Mouse (Mus musculus) forebrain, embryonic 13.5 days (tissue): Measurements from ENCODE around the gene Klhl26. TPM values are rescaled to one million over a fixed set of nuclear protein-coding genes. Genes with fewer than 3 reads are reported as not detected.

Experiments used
- ATAC-seq: fragments of 200-750 bp; cut with Nextera tagmentation; 2 replicates; pipeline ENCODE4 v1.8.0; 2017
- H3K27ac ChIP-seq: fragments of 300-500 bp; sonication (generic); 2 replicates; pipeline ENCODE4 v1.5.1; 2015; ENCODE audit warnings: inconsistent platforms, mild to moderate bottlenecking, moderate library complexity
- H3K27me3 ChIP-seq: fragments of 300-500 bp; sonication (generic); 2 replicates; pipeline ENCODE4 v1.6.1; 2015; ENCODE audit warnings: mild to moderate bottlenecking, inconsistent platforms
- H3K36me3 ChIP-seq: fragments of 300-500 bp; sonication (generic); 2 replicates; pipeline ENCODE4 v1.6.1; 2015; ENCODE audit warnings: mild to moderate bottlenecking, inconsistent platforms; ENCODE audit not compliant: poor library complexity, severe bottlenecking
- H3K4me1 ChIP-seq: fragments of 300-500 bp; sonication (generic); 2 replicates; pipeline ENCODE4 v1.6.1; 2015; ENCODE audit warnings: inconsistent platforms
- H3K4me2 ChIP-seq: fragments of 300-500 bp; sonication (generic); 2 replicates; pipeline ENCODE4 v1.6.1; 2015; ENCODE audit warnings: inconsistent platforms, mild to moderate bottlenecking, moderate library complexity
- H3K4me3 ChIP-seq: fragments of 300-500 bp; sonication (generic); 2 replicates; pipeline ENCODE4 v1.5.1; 2015; ENCODE audit warnings: mild to moderate bottlenecking, inconsistent platforms
- H3K9ac ChIP-seq: fragments of 300-500 bp; sonication (generic); 2 replicates; pipeline ENCODE4 v1.6.1; 2015; ENCODE audit warnings: mild to moderate bottlenecking, inconsistent platforms
- H3K9me3 ChIP-seq: fragments of 300-500 bp; sonication (generic); replicated peaks from 2 replicates; pipeline ENCODE4 v1.6.1; 2016; ENCODE audit warnings: inconsistent platforms
- WGBS: fragments of 180-500 bp; shearing (Covaris S2); methylation state at CpG from one replicate; pipeline ENCODE4 v1.1.7; 2015; 5-methylcytosine and 5-hydroxymethylcytosine counted together
- polyA plus RNA-seq: library from polyadenylated mRNA; unstranded; fragments of >200 nt; fragmentation: Nextera tagmentation; extraction: Ambion mirVana; gene quantifications from 2 replicates; pipeline ENCODE4 v1.2.1, GENCODE M21; 2015

The Klhl26 gene
- polyA plus RNA-seq, 1 experiment from 2014 or later = 15.3 TPM

DNA sequence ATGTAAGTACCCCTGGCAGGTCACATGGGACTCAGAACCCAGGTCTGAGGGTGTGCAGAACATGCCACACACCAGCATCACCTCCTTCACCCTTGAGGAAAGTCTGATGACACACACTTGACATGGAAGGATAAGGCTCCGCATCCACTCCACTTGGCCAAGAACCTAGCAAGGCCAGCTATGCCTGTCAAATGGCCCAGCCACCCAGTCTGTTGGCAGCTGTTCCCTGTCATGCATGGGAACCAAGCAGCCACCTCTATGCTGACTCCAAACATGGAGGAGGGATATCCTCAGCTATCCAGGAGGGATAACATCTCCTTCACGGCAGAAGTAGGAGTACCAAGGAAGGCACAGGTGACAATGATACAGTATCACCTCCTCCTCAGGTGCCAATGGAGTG, 38.3 kb downstream of the Klhl26 start:
- Histone ChIP-seq H3K4me3 (peak overlapping the region; percentile 63), H3K27ac (no peak overlapping the region), H3K4me1 (peaks cover 17% of the 10 kb centered on the region), H3K9ac (peak overlapping the region; percentile 70), H3K9me3 (no peaks in the 10 kb centered on the region), H3K4me2 (peak overlapping the region; percentile 83), H3K36me3 (no peaks in the 10 kb centered on the region), H3K27me3 (no peaks in the 10 kb centered on the region)
- ATAC-seq = no peak
- 90% methylated on average over 2 of the region's 2 CpGs for WGBS

DNA sequence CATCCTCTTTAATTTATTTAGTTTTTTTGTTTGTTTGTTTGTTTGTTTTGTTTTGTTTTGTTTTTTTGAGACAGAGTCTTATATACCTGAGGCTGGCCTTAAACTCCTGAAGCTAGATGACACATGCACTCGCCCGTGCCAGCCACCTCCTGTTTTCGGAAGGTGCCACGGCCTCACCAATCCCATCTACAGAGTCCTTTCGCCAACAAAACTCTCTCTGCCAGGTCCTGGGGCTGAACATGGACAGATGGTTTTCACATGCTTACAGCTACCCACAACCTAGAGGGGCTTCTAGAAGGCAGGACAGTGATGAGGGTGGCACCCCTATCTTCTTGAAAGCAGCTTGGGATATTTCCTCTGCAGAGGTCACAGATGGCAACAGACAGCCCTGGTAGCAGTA, 41.6 kb downstream of the Klhl26 start:
- no peak for ATAC-seq
- H3K27me3 ChIP-seq = no peaks in the 10 kb centered on the region
- H3K27ac ChIP-seq = no peak overlapping the region
- no peaks in the 10 kb centered on the region for H3K36me3 ChIP-seq
- H3K9me3 ChIP-seq = no peaks in the 10 kb centered on the region
- peaks cover 17% of the 10 kb centered on the region for H3K4me1 ChIP-seq
- H3K4me2 ChIP-seq = no peak overlapping the region
- H3K4me3 ChIP-seq = no peak overlapping the region
- WGBS = 95% methylated on average over 5 of the region's 5 CpGs
- H3K9ac ChIP-seq = no peak overlapping the region

DNA sequence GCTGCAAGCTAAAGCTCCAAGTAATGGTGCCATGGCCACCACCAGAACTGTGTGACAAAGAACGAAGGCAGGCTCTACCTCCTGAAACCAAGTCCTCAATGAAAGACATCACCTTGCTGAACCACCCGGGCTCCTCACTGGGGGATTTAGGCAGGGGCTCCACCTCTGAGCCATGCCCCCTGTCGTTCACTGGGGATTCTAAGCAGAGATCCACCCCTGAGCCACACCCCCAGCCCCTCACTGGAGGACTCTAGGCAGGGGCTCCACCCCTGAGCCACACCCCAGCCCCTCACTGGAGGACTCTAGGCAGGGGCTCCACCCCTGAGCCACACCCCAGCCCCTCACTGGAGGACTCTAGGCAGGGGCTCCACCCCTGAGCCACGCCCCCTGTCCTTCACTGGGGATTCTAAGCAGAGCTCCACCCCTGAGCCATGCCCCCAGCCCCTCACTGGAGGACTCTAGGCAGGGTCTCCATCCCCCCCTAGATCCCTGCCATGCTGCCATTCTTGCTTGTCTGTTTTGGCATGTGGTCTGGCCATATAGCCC, 43.7 kb downstream of the Klhl26 start:
- no peak overlapping the region for H3K4me3 ChIP-seq
- H3K4me1 ChIP-seq = peaks cover 8% of the 10 kb centered on the region; the same call in 1 of the 2 replicates
- ATAC-seq = no peak
- no peak overlapping the region for H3K27ac ChIP-seq
- no peak overlapping the region for H3K4me2 ChIP-seq
- no peaks in the 10 kb centered on the region for H3K9me3 ChIP-seq
- H3K9ac ChIP-seq = no peak overlapping the region
- no peaks in the 10 kb centered on the region for H3K36me3 ChIP-seq
- H3K27me3 ChIP-seq = no peaks in the 10 kb centered on the region
- 49% methylated on average over 4 of the region's 4 CpGs for WGBS

DNA sequence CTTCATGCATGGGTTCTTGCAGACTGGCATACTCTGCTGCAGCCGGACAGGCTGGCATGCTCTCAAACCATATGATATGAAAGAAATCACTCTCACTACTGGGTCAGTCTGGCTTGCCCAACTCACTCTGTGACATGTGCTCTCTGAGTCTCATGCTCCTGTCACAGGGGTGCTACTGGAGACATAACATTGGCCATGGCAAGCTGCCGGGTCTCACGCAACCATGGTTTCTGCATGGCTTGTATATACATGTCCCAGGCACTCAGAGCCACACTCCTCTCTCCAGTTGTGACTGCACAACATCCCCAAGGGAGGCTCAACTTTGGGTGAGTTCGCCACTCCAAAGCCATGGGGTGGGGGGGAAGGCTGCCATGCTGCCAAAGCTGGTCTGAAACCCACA, 45.6 kb downstream of the Klhl26 start:
- Histone ChIP-seq H3K4me3 (no peak overlapping the region), H3K4me1 (0 out of 2 replicates have a peak, but pooled peaks cover 5% of the 10 kb centered on the region)
- 94% methylated on average over 4 of the region's 4 CpGs for WGBS

DNA sequence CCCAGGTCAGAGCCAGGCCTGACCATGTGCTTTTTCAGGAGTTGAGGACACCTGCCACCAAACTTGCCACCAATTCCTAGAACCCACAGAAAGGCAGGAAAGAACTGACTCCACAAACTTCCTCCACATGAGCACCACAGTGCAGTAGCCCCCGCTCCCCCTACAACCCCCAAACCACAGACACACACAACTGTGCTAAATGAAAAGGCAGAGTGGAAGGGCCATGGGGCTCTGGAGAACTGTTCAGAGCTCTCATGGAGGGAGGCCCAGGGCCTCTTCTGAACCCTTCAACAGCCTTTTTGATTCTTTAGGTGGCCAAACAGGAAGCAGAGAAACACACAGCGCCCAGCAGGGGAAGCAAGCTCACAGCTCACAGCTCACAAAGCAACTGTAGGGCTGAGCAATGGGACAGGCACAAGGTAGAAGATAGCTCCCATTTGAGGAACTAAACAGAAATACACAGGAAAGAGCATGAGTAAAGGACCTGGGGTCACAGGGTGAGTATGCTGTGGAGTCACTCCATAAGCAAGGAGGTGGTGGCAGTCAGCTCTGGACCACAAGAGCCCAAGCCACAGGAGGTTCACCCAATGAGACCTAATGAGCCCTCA, 50.4 kb downstream of the Klhl26 start:
- no peak overlapping the region for H3K27ac ChIP-seq
- H3K36me3 ChIP-seq = no peaks in the 10 kb centered on the region
- no peak overlapping the region for H3K4me2 ChIP-seq
- 100% methylated on average over 2 of the region's 2 CpGs for WGBS
- H3K27me3 ChIP-seq = no peaks in the 10 kb centered on the region
- 0 out of 2 replicates have a peak, but pooled peaks cover 5% of the 10 kb centered on the region for H3K4me1 ChIP-seq
- no peaks in the 10 kb centered on the region for H3K9me3 ChIP-seq
- ATAC-seq = no peak
- no peak overlapping the region for H3K4me3 ChIP-seq
- no peak overlapping the region for H3K9ac ChIP-seq

More for the DNA sequence above, 45.6 kb downstream of the Klhl26 start:
- H3K9ac ChIP-seq = no peak overlapping the region
- no peaks in the 10 kb centered on the region for H3K27me3 ChIP-seq
- no peaks in the 10 kb centered on the region for H3K9me3 ChIP-seq
- no peak for ATAC-seq
- no peak overlapping the region for H3K4me2 ChIP-seq
- no peak overlapping the region for H3K27ac ChIP-seq
- no peaks in the 10 kb centered on the region for H3K36me3 ChIP-seq

DNA sequence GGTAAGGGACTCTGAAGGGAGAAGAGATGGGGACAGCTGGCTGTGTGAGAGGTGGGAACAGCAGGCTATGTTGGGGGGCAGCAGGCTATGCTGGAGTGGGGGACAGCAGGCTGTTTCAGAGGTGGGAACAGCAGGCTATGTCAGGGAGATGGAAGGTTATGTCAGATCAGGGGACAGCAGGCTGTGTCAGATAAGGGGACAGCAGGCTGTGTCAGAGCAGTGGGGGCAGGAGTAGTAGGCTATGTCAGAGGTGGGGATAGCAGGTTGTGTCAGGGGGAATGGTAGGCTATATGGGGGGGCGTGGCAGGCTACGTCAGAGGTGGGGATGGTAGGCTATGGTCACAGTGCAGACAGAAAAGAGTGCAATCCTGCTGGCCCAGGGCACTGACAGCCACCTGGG, 54.0 kb downstream of the Klhl26 start:
- ATAC-seq = no peak
- WGBS = 83% methylated on average over 2 of the region's 2 CpGs
- no peaks in the 10 kb centered on the region for H3K9me3 ChIP-seq
- H3K4me3 ChIP-seq = no peak overlapping the region
- H3K4me1 ChIP-seq = peaks cover 14% of the 10 kb centered on the region
- H3K27ac ChIP-seq = no peak overlapping the region
- H3K4me2 ChIP-seq = no peak overlapping the region
- H3K27me3 ChIP-seq = no peaks in the 10 kb centered on the region
- 0 out of 2 replicates have a peak overlapping the region, but pooled peaks have one; percentile 30 for H3K9ac ChIP-seq
- no peaks in the 10 kb centered on the region for H3K36me3 ChIP-seq

DNA sequence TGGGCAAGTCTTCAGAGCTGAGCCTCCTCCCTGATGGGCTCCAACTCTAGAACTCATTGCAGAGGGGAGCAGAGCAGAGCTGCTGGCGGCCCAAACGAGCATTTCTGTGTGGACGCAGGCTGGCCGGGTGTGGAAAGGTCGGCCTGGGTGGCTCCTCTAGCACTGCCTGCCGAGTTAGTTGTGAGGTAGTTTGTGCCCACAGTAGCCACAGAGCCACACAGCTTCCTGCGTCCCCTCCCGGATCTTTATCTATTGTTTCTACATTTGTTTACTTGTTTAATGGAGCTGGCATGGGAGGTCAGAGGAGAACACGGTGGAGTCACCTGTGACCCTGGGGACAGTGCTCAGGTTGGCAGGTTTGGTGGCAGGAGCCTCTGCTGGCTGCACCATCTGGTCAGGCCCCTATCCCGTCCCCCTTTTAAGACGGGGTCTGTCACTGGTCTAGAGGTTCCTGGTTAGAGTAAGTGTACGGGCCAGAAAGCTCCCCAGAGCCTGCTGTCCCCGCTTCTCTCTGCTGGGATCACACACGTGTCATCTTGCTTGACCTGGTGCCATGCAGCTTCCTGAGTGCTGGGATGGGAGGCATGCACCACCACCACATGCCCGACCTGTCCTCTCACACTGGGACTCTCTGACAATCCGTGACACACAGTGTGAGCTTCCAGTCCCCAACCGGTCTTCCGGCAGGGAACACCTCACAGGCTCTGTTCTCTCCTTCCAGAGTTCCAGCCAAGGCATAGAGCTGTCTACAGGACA, 55.2 kb downstream of the Klhl26 start:
- no peaks in the 10 kb centered on the region for H3K36me3 ChIP-seq
- H3K27ac ChIP-seq = no peak overlapping the region
- ATAC-seq = no peak
- H3K9ac ChIP-seq = no peak overlapping the region
- 86% methylated on average over 18 of the region's 18 CpGs for WGBS
- H3K4me2 ChIP-seq = no peak overlapping the region
- no peaks in the 10 kb centered on the region for H3K27me3 ChIP-seq
- H3K4me3 ChIP-seq = no peak overlapping the region
- H3K9me3 ChIP-seq = no peaks in the 10 kb centered on the region
- H3K4me1 ChIP-seq = peaks cover 26% of the 10 kb centered on the region

DNA sequence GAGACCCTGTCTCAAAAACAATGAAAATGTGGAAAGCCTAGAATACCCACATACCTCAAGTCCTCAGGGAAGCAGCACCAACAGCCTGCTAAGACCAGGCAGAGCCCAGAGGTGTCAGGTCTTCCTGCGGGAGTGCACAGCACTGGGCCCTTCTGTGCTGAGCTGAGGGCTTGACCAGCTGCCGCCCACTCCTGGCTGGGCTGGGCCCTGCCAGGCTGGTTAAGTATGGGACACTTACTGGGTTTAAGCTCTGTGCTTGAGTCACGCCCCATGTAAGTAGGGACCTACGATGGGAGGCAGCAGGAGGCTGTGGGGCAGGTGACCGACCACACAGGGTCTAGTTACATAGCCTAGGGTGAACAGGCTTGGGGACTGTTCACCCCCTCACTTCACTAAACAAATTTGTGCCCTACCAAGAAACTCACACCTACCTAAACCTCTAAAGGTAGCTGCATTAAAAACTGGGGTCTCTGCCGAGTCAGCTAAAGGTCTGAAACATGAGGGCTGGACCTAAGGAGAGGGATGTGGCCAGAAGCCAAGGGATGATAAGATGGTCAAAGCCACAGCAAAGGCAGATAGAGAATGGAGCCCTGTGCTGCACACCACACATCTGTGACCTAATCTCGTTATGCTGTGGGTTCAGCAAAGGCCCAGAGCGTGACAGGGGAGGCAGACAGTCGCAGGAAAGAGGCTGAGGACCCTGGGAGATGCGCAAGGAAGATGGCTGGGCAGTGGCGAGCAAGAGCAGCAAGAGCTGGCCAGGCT, 56.7 kb downstream of the Klhl26 start:
- Histone ChIP-seq H3K27ac (no peak overlapping the region), H3K4me2 (no peak overlapping the region), H3K9ac (no peak overlapping the region), H3K4me3 (no peak overlapping the region), H3K36me3 (no peaks in the 10 kb centered on the region), H3K4me1 (peaks cover 34% of the 10 kb centered on the region), H3K27me3 (no peaks in the 10 kb centered on the region), H3K9me3 (no peaks in the 10 kb centered on the region)
- 88% methylated on average over 11 of the region's 11 CpGs for WGBS
- no peak for ATAC-seq

DNA sequence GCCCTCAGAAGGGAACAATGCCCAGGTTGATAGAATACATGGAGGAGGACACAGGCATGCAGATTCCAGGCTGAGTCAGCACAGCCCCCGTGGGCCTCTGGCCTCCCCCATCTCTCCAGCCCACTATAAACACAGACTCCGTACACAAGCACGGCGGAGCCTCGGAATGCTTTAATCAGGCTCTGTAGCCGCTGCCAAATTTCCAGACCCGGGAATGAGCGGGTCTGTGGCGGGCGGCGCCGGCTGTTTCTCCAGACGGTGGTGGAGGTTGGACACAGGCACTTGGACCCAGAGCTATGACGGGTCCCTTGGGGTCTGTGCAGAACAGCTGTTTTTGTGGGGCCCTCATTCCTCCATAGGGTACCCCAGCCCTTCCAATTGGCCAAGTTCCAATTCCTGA, 57.8 kb downstream of the Klhl26 start:
- Histone ChIP-seq H3K27ac (no peak overlapping the region), H3K27me3 (no peaks in the 10 kb centered on the region), H3K9me3 (no peaks in the 10 kb centered on the region), H3K9ac (peak overlapping the region; percentile 5; the same call in 1 of the 2 replicates), H3K4me2 (no peak overlapping the region), H3K4me3 (no peak overlapping the region), H3K4me1 (peaks cover 34% of the 10 kb centered on the region), H3K36me3 (no peaks in the 10 kb centered on the region)
- 68% methylated on average over 14 of the region's 14 CpGs for WGBS
- peak; percentile 34; the same call in 1 of the 2 replicates for ATAC-seq

DNA sequence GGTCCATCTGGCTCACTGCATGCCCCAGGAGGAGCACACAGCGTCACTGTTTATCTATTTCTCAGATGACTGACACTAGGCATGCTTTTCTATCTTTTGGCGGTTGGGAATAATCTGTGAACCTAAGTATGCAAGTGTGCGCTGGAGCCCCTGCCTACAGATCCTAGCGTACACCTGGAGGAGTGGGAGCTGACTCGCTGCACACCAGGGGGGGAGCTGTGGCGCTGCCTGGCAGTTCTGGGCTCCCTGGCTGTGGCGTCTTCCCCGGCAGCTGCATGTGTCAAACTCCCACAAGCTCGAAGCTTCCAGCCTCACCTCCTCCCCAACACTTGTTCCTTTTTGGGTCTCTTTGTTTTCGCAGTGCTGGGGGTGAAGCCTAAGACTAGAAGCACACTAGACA, 58.9 kb downstream of the Klhl26 start:
- H3K4me2 ChIP-seq = no peak overlapping the region
- no peaks in the 10 kb centered on the region for H3K27me3 ChIP-seq
- ATAC-seq = no peak
- H3K27ac ChIP-seq = no peak overlapping the region
- WGBS = 47% methylated on average over 10 of the region's 10 CpGs
- peak overlapping the region; percentile 17; the same call in 1 of the 2 replicates for H3K9ac ChIP-seq
- H3K4me1 ChIP-seq = peaks cover 34% of the 10 kb centered on the region
- H3K36me3 ChIP-seq = peaks cover 5% of the 10 kb centered on the region; the same call in 1 of the 2 replicates
- no peak overlapping the region for H3K4me3 ChIP-seq
- H3K9me3 ChIP-seq = no peaks in the 10 kb centered on the region

DNA sequence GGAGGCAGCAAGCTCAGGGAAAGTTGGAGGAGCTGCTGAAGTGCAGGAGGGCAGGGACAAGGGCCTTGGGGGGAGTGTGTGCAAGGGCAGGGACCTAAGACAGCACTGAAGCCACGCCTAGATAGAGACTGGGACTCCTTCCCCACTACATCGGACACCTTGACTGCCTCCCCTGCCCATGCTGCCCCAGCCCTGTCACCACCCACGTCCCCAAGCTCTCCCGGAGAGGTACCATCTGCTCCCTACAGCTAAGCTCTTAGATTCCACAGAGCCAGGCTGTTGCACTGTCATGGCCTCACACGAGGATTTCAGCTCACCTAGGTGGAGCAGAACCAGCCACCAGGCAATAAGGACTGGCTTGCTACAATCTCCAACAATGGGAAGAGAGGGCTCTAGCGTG, 59.8 kb downstream of the Klhl26 start:
- 29% methylated on average over 6 of the region's 6 CpGs for WGBS
- Histone ChIP-seq H3K9ac (no peak overlapping the region), H3K4me1 (peaks cover 34% of the 10 kb centered on the region)

More for the DNA sequence above, 59.8 kb downstream of the Klhl26 start:
- Histone ChIP-seq H3K4me2 (no peak overlapping the region), H3K27ac (no peak overlapping the region), H3K27me3 (no peaks in the 10 kb centered on the region), H3K9me3 (no peaks in the 10 kb centered on the region), H3K4me3 (no peak overlapping the region), H3K36me3 (peaks cover 5% of the 10 kb centered on the region; the same call in 1 of the 2 replicates)
- ATAC-seq = no peak
